Mouse (Mus musculus): Measurements from ENCODE around the gene Hif3a. TPM values are rescaled to one million over a fixed set of nuclear protein-coding genes. Genes with fewer than 3 reads are reported as not detected.
"Not testable (repeated sequence)": the region's sequence is repeated elsewhere in the genome, so short reads cannot be mapped to it uniquely, and the experiment has no call there.

Hif3a gene
- polyA plus RNA-seq, 1 experiment = 11.9 TPM

- Histone ChIP-seq H3K27me3 (ENCODE audit: control insufficient read depth, insufficient read depth, low read length, poor library complexity, severe bottlenecking) (no peaks in the 10 kb centered on the region), H3K9ac (ENCODE audit: low read depth, poor library complexity, severe bottlenecking) (no peak overlapping the region), H3K4me1 (ENCODE audit: control insufficient read depth, insufficient read depth, low read length) (no peaks in the 10 kb centered on the region), H3K27ac (ENCODE audit: insufficient read depth, low read length) (no peak overlapping the region), H3K4me3 (ENCODE audit: low read depth, low read length) (no peak overlapping the region), H3K36me3 (ENCODE audit: control insufficient read depth, insufficient read depth, low read length, poor library complexity, severe bottlenecking) (no peaks in the 10 kb centered on the region), H3K9me3 (replicated peaks; ENCODE audit: control insufficient read depth, insufficient read depth, low read length, poor library complexity, severe bottlenecking) (no peaks in the 10 kb centered on the region; the same call in 1 of the 2 replicates)
- TF ChIP-seq POLR2A (IDR thresholded peaks at IDR 0.05; ENCODE audit: insufficient read depth, low read length) (no peak), CTCF (IDR thresholded peaks at IDR 0.05; ENCODE audit: low read depth, low read length) (no peak), EP300 (IDR thresholded peaks at IDR 0.05; ENCODE audit: insufficient read depth, low read depth, low read length) (no peak)
Observed at GRCm38 (mm10) chr7:17078076-17078654, 15.9 kb upstream of the Hif3a start.

- Histone ChIP-seq H3K27me3 (ENCODE audit: control insufficient read depth, insufficient read depth, low read length, poor library complexity, severe bottlenecking) (no peaks in the 10 kb centered on the region), H3K27ac (ENCODE audit: insufficient read depth, low read length) (no peak overlapping the region), H3K9me3 (replicated peaks; ENCODE audit: control insufficient read depth, insufficient read depth, low read length, poor library complexity, severe bottlenecking) (no peaks in the 10 kb centered on the region; the same call in 1 of the 2 replicates), H3K4me3 (ENCODE audit: low read depth, low read length) (no peak overlapping the region), H3K9ac (ENCODE audit: low read depth, poor library complexity, severe bottlenecking) (no peak overlapping the region), H3K4me1 (ENCODE audit: control insufficient read depth, insufficient read depth, low read length) (no peaks in the 10 kb centered on the region), H3K36me3 (ENCODE audit: control insufficient read depth, insufficient read depth, low read length, poor library complexity, severe bottlenecking) (no peaks in the 10 kb centered on the region)
- no peak for TF ChIP-seq CTCF (IDR thresholded peaks at IDR 0.05; ENCODE audit: low read depth, low read length)
- TF ChIP-seq EP300 (IDR thresholded peaks at IDR 0.05; ENCODE audit: insufficient read depth, low read depth, low read length) = no peak
- TF ChIP-seq POLR2A (IDR thresholded peaks at IDR 0.05; ENCODE audit: insufficient read depth, low read length) = no peak
Observed at GRCm38 (mm10) chr7:17076542-17076941, 14.3 kb upstream of the Hif3a start.

- Histone ChIP-seq H3K36me3 (ENCODE audit: control insufficient read depth, insufficient read depth, low read length, poor library complexity, severe bottlenecking) (no peaks in the 10 kb centered on the region), H3K9ac (ENCODE audit: low read depth, poor library complexity, severe bottlenecking) (no peak within 1 kb of the TSS), H3K4me1 (ENCODE audit: control insufficient read depth, insufficient read depth, low read length) (no peaks in the 10 kb centered on the region), H3K4me3 (ENCODE audit: low read depth, low read length) (no peak within 1 kb of the TSS), H3K27ac (ENCODE audit: insufficient read depth, low read length) (no peak within 1 kb of the TSS), H3K9me3 (replicated peaks; ENCODE audit: control insufficient read depth, insufficient read depth, low read length, poor library complexity, severe bottlenecking) (no peaks in the 10 kb centered on the region; the same call in 1 of the 2 replicates), H3K27me3 (ENCODE audit: control insufficient read depth, insufficient read depth, low read length, poor library complexity, severe bottlenecking) (no peaks in the 10 kb centered on the region)
- TF ChIP-seq CTCF (IDR thresholded peaks at IDR 0.05; ENCODE audit: low read depth, low read length) (peak; percentile 89), EP300 (IDR thresholded peaks at IDR 0.05; ENCODE audit: insufficient read depth, low read depth, low read length) (no peak), POLR2A (IDR thresholded peaks at IDR 0.05; ENCODE audit: insufficient read depth, low read length) (no peak)
Observed at GRCm38 (mm10) chr7:17073904-17074615, 11.8 kb upstream of the Hif3a start, which contains the start of gene Psg16. TSS of gene Psg16 (plus strand) at chr7:17074040.

- H3K27ac ChIP-seq (ENCODE audit: insufficient read depth, low read length) = no peak overlapping the region
- H3K27me3 ChIP-seq (ENCODE audit: control insufficient read depth, insufficient read depth, low read length, poor library complexity, severe bottlenecking) = no peaks in the 10 kb centered on the region
- H3K4me3 ChIP-seq (ENCODE audit: low read depth, low read length) = no peak overlapping the region
- no peak overlapping the region for H3K9ac ChIP-seq (ENCODE audit: low read depth, poor library complexity, severe bottlenecking)
- H3K36me3 ChIP-seq (ENCODE audit: control insufficient read depth, insufficient read depth, low read length, poor library complexity, severe bottlenecking) = no peaks in the 10 kb centered on the region
- H3K9me3 ChIP-seq (replicated peaks; ENCODE audit: control insufficient read depth, insufficient read depth, low read length, poor library complexity, severe bottlenecking) = no peaks in the 10 kb centered on the region; the same call in 1 of the 2 replicates
- H3K4me1 ChIP-seq (ENCODE audit: control insufficient read depth, insufficient read depth, low read length) = no peaks in the 10 kb centered on the region
- no peak for TF ChIP-seq CTCF (IDR thresholded peaks at IDR 0.05; ENCODE audit: low read depth, low read length)
- no peak for TF ChIP-seq POLR2A (IDR thresholded peaks at IDR 0.05; ENCODE audit: insufficient read depth, low read length)
- TF ChIP-seq EP300 (IDR thresholded peaks at IDR 0.05; ENCODE audit: insufficient read depth, low read depth, low read length) = no peak
Observed at GRCm38 (mm10) chr7:17073513-17073903, 11.3 kb upstream of the Hif3a start.

DNA sequence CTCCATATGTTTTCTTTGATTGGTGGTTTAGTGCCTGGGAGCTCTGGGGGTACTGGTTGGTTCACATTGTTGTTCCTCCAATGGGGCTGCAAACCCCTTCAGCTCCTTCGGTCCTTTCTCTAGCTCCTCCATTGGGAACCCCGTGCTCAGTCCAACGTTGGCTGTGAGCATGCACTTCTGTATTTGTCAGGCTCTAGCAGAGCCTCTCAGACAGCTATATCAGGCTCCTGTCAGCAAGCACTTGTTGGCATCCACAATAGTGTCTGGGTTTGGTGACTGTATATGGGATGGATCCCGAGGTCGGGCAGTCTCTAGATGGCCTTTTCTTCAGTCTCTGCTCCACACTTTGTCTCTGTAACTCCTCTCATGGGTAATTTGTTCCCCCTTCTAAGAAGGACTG lies 5.4 kb upstream of the Hif3a start:
- not testable (repeated sequence) for H3K9ac ChIP-seq (ENCODE audit: low read depth, poor library complexity, severe bottlenecking); H3K36me3 ChIP-seq (ENCODE audit: control insufficient read depth, insufficient read depth, low read length, poor library complexity, severe bottlenecking); H3K9me3 ChIP-seq (replicated peaks; ENCODE audit: control insufficient read depth, insufficient read depth, low read length, poor library complexity, severe bottlenecking); H3K27ac ChIP-seq (ENCODE audit: insufficient read depth, low read length); H3K4me3 ChIP-seq (ENCODE audit: low read depth, low read length); H3K4me1 ChIP-seq (ENCODE audit: control insufficient read depth, insufficient read depth, low read length); H3K27me3 ChIP-seq (ENCODE audit: control insufficient read depth, insufficient read depth, low read length, poor library complexity, severe bottlenecking)

- no peaks in the 10 kb centered on the region for H3K4me1 ChIP-seq (ENCODE audit: control insufficient read depth, insufficient read depth, low read length)
- H3K27ac ChIP-seq (ENCODE audit: insufficient read depth, low read length) = no peak overlapping the region
- no peak overlapping the region for H3K4me3 ChIP-seq (ENCODE audit: low read depth, low read length)
- TF ChIP-seq POLR2A (IDR thresholded peaks at IDR 0.05; ENCODE audit: insufficient read depth, low read length) (no peak), CTCF (IDR thresholded peaks at IDR 0.05; ENCODE audit: low read depth, low read length) (no peak), EP300 (IDR thresholded peaks at IDR 0.05; ENCODE audit: insufficient read depth, low read depth, low read length) (no peak)
- no peaks in the 10 kb centered on the region for H3K27me3 ChIP-seq (ENCODE audit: control insufficient read depth, insufficient read depth, low read length, poor library complexity, severe bottlenecking)
- H3K9me3 ChIP-seq (replicated peaks; ENCODE audit: control insufficient read depth, insufficient read depth, low read length, poor library complexity, severe bottlenecking) = no peaks in the 10 kb centered on the region
- H3K9ac ChIP-seq (ENCODE audit: low read depth, poor library complexity, severe bottlenecking) = no peak overlapping the region
- no peaks in the 10 kb centered on the region for H3K36me3 ChIP-seq (ENCODE audit: control insufficient read depth, insufficient read depth, low read length, poor library complexity, severe bottlenecking)
Observed at GRCm38 (mm10) chr7:17067000-17067399, 4.8 kb upstream of the Hif3a start.
